Mouse (Mus musculus): ENCODE data around the gene Hddc3. TPM values are rescaled to one million over a fixed set of nuclear protein-coding genes. Genes with fewer than 3 reads are reported as not detected.

The Hddc3 gene
- total and polyA plus RNA-seq, 3 experiments, result 47.1 to 58.1 TPM; not detected in 1

DNA sequence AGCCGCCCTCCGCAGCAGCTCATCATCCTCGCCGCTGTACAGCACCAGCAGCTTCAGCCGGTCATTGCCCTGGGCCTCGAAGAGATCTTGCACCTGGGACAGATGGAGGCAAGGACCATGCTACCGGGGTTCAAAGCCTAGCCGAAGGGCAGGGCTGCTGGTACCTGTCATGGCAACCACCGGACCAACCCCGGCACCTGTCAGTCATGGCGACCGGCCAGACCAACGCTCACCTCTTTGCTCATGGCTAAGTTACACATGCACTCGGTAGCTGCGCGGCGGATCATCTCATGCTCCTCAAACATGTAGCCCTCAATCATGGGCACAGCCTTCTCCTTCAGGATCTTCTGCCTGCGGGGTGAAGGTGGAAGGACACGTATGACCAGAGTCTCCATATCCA, 16.8 kb upstream of the Hddc3 start:
- TF ChIP-seq ZNF384 (IDR thresholded peaks at IDR 0.05; ENCODE audit: low read depth, low read length), result no peak
- TF ChIP-seq GATA1 (IDR thresholded peaks at IDR 0.05; ENCODE audit: low read depth, low read length), result no peak
- TF ChIP-seq TCF12 (IDR thresholded peaks at IDR 0.05; ENCODE audit: low read depth, low read length), result no peak
- TF ChIP-seq MYB (IDR thresholded peaks at IDR 0.05; ENCODE audit: low read depth, low read length), result no peak
- TF ChIP-seq MAFK (IDR thresholded peaks at IDR 0.05; ENCODE audit: borderline replicate concordance, low read depth, low read length), result no peak
- no peak for TF ChIP-seq MEF2A (IDR thresholded peaks at IDR 0.05; ENCODE audit: extremely low read depth, insufficient replicate concordance, low read depth, low read length, poor library complexity, severe bottlenecking)
- no peak for TF ChIP-seq JUND (IDR thresholded peaks at IDR 0.05; ENCODE audit: low read depth, low read length)
- TF ChIP-seq MAZ (IDR thresholded peaks at IDR 0.05; ENCODE audit: low read depth, low read length), result no peak
- TF ChIP-seq NRF1 (IDR thresholded peaks at IDR 0.05; ENCODE audit: insufficient read depth, low read depth, low read length, poor library complexity, severe bottlenecking), result no peak
- peaks cover under 1 to 4% of the 10 kb centered on the region in 2 experiments for H3K36me3 ChIP-seq (ENCODE audit: control insufficient read depth in 1 of 2, insufficient read depth in 2 of 2, low read length in 2 of 2)
- H3K4me3 ChIP-seq (ENCODE audit: control insufficient read depth in 1 of 2, insufficient read depth in 1 of 2, low read depth in 2 of 2, low read length in 2 of 2), result no peak overlapping the region
- peaks cover 0 to 7% of the 10 kb centered on the region in 2 experiments; a peak in 2 of 4 replicates for H3K4me1 ChIP-seq (ENCODE audit: control insufficient read depth in 1 of 2, insufficient read depth in 2 of 2, low read length in 2 of 2)
- H3K27me3 ChIP-seq (ENCODE audit: control insufficient read depth in 1 of 2, insufficient read depth in 2 of 2, low read length in 2 of 2), result no peaks in the 10 kb centered on the region
- peaks cover 19% of the 10 kb centered on the region for H3K79me2 ChIP-seq (ENCODE audit: control insufficient read depth, insufficient read depth, low read length, poor library complexity)
- H3K9ac ChIP-seq (ENCODE audit: control insufficient read depth, low read depth, low read length, poor library complexity, severe bottlenecking), result no peak overlapping the region
- H3K9me3 ChIP-seq (replicated peaks; ENCODE audit: insufficient read depth, low read length), result no peaks in the 10 kb centered on the region
- H3K27ac ChIP-seq (ENCODE audit: control insufficient read depth, low read depth, low read length), result no peak overlapping the region
- no peak for DNase-seq (ENCODE audit: low read depth, low spot score)

DNA sequence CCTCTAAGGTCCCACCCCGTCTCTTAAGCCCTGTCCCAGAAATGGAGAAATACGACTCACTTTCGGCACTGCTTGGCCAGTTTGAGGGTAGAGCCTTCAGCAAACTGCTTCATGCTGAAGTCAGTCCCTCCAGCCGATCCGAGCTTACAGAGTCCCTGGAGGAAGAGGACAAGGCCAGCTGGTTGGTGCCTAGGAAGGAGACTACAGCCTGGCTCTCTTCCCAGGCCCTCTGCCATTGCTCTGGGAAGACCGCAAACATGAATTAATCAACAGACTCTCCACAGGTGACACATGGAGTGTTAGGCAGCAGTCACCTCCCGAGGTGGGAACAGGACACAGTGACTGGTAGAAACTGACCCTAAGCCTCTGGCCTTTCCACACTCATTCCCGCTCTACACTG, 12.6 kb upstream of the Hddc3 start:
- Histone ChIP-seq H3K4me3 (ENCODE audit: control insufficient read depth in 1 of 2, insufficient read depth in 1 of 2, low read depth in 2 of 2, low read length in 2 of 2) (no peak overlapping the region), H3K9me3 (replicated peaks; ENCODE audit: insufficient read depth, low read length) (no peaks in the 10 kb centered on the region), H3K27me3 (ENCODE audit: control insufficient read depth in 1 of 2, insufficient read depth in 2 of 2, low read length in 2 of 2) (no peaks in the 10 kb centered on the region), H3K27ac (ENCODE audit: control insufficient read depth, low read depth, low read length) (no peak overlapping the region), H3K9ac (ENCODE audit: control insufficient read depth, low read depth, low read length, poor library complexity, severe bottlenecking) (no peak overlapping the region), H3K79me2 (ENCODE audit: control insufficient read depth, insufficient read depth, low read length, poor library complexity) (no peaks in the 10 kb centered on the region), H3K4me1 (ENCODE audit: control insufficient read depth in 1 of 2, insufficient read depth in 2 of 2, low read length in 2 of 2) (no peaks in the 10 kb centered on the region), H3K36me3 (ENCODE audit: control insufficient read depth in 1 of 2, insufficient read depth in 2 of 2, low read length in 2 of 2) (peaks cover 0 to 12% of the 10 kb centered on the region in 2 experiments; a peak in 2 of 4 replicates)
- DNase-seq (ENCODE audit: low read depth, low spot score), result no peak
- no peak for TF ChIP-seq MAFK (IDR thresholded peaks at IDR 0.05; ENCODE audit: borderline replicate concordance, low read depth, low read length)
- no peak for TF ChIP-seq CTCF (IDR thresholded peaks at IDR 0.05 in 2 of 3, conservative IDR thresholded peaks at IDR 0.05 in 1 of 3; ENCODE audit: control insufficient read depth in 1 of 3, insufficient read depth in 1 of 3, low read depth in 2 of 3, low read length in 3 of 3, poor library complexity in 1 of 3, severe bottlenecking in 1 of 3)
- TF ChIP-seq ZC3H11A (IDR thresholded peaks at IDR 0.05; ENCODE audit: low read depth, low read length), result no peak
- TF ChIP-seq ZNF384 (IDR thresholded peaks at IDR 0.05; ENCODE audit: low read depth, low read length), result no peak
- no peak for TF ChIP-seq SMC3 (IDR thresholded peaks at IDR 0.05; ENCODE audit: low read depth, low read length)
- no peak for TF ChIP-seq KAT2A (conservative IDR thresholded peaks at IDR 0.05; ENCODE audit: low read depth, low read length)
- no peak for TF ChIP-seq ELF1 (IDR thresholded peaks at IDR 0.05; ENCODE audit: low read depth, low read length)

DNA sequence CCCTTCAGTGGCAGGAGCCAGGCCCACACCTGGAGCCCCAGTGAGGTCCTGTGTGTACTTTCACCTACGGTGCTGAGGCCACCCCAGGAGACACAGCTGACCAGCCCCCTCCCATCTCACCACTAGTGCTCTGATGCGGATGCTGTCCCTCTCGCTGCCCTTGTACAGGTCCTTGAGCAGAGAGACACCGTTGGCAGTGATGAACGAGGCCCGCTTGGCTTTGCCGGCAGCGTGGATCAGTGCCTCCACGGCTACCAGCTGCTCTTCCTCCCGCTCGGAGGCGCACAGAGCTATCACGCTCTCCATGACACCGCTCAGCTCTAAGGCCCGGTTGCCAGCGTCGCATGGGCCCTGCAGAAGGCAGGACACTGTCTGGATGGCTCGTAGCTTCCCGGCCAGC, 11.5 kb upstream of the Hddc3 start:
- no peaks in the 10 kb centered on the region for H3K27me3 ChIP-seq (ENCODE audit: control insufficient read depth in 1 of 2, insufficient read depth in 2 of 2, low read length in 2 of 2)
- no peak for DNase-seq (ENCODE audit: low read depth, low spot score)
- peaks cover 0 to 12% of the 10 kb centered on the region in 2 experiments; a peak in 2 of 4 replicates for H3K36me3 ChIP-seq (ENCODE audit: control insufficient read depth in 1 of 2, insufficient read depth in 2 of 2, low read length in 2 of 2)
- no peak overlapping the region for H3K9ac ChIP-seq (ENCODE audit: control insufficient read depth, low read depth, low read length, poor library complexity, severe bottlenecking)
- no peak overlapping the region for H3K4me3 ChIP-seq (ENCODE audit: control insufficient read depth in 1 of 2, insufficient read depth in 1 of 2, low read depth in 2 of 2, low read length in 2 of 2)
- no peak overlapping the region for H3K27ac ChIP-seq (ENCODE audit: control insufficient read depth, low read depth, low read length)
- no peaks in the 10 kb centered on the region for H3K79me2 ChIP-seq (ENCODE audit: control insufficient read depth, insufficient read depth, low read length, poor library complexity)
- H3K9me3 ChIP-seq (replicated peaks; ENCODE audit: insufficient read depth, low read length), result no peaks in the 10 kb centered on the region
- H3K4me1 ChIP-seq (ENCODE audit: control insufficient read depth in 1 of 2, insufficient read depth in 2 of 2, low read length in 2 of 2), result no peaks in the 10 kb centered on the region
- TF ChIP-seq POLR2AphosphoS2 (IDR thresholded peaks at IDR 0.05; ENCODE audit: low read length) (no peak), CTCF (IDR thresholded peaks at IDR 0.05 in 2 of 3, conservative IDR thresholded peaks at IDR 0.05 in 1 of 3; ENCODE audit: control insufficient read depth in 1 of 3, insufficient read depth in 1 of 3, low read depth in 2 of 3, low read length in 3 of 3, poor library complexity in 1 of 3, severe bottlenecking in 1 of 3) (no peak), ZKSCAN1 (IDR thresholded peaks at IDR 0.05; ENCODE audit: low read depth, low read length) (no peak), TCF12 (IDR thresholded peaks at IDR 0.05; ENCODE audit: low read depth, low read length) (no peak), GATA1 (IDR thresholded peaks at IDR 0.05; ENCODE audit: low read depth, low read length) (no peak), ZC3H11A (IDR thresholded peaks at IDR 0.05; ENCODE audit: low read depth, low read length) (no peak), MYB (IDR thresholded peaks at IDR 0.05; ENCODE audit: low read depth, low read length) (no peak), RCOR1 (IDR thresholded peaks at IDR 0.05; ENCODE audit: low read depth, low read length) (no peak), ZMIZ1 (IDR thresholded peaks at IDR 0.05; ENCODE audit: low read depth, low read length) (no peak), ZNF384 (IDR thresholded peaks at IDR 0.05; ENCODE audit: low read depth, low read length) (no peak), ETS1 (IDR thresholded peaks at IDR 0.05; ENCODE audit: low read depth, low read length) (no peak), NELFE (IDR thresholded peaks at IDR 0.05; ENCODE audit: low read depth, low read length) (no peak), SIN3A (IDR thresholded peaks at IDR 0.05; ENCODE audit: low read length) (no peak), USF2 (IDR thresholded peaks at IDR 0.05; ENCODE audit: borderline replicate concordance in 1 of 2, insufficient read depth in 1 of 2, low read depth in 1 of 2, low read length in 2 of 2) (no peak), POLR2A (IDR thresholded peaks at IDR 0.05; ENCODE audit: control insufficient read depth in 1 of 2, insufficient read depth in 1 of 2, low read depth in 1 of 2, low read length in 2 of 2, poor library complexity in 1 of 2) (no peak), KAT2A (conservative IDR thresholded peaks at IDR 0.05; ENCODE audit: low read depth, low read length) (no peak), MXI1 (IDR thresholded peaks at IDR 0.05; ENCODE audit: low read depth, low read length) (no peak)
